Mouse (Mus musculus): ENCODE results near the gene Pla2g2f. TPM values are rescaled to one million over a fixed set of nuclear protein-coding genes. Genes with fewer than 3 reads are reported as not detected.
A peak's percentile ranks its signal among the peaks of the same experiment; 100 is the strongest.

Pla2g2f gene
- total and polyA plus RNA-seq, 3 experiments, result 0.14 to 0.26 (median 0.18) TPM

GRCm38 (mm10) chr4:138719264-138719596, 38.2 kb downstream of the Pla2g2f start:
- peaks cover 4% of the 10 kb centered on the region; the same call in 1 of the 2 replicates for H3K4me1 ChIP-seq (ENCODE audit: control insufficient read depth, insufficient read depth, low read length)
- no peaks in the 10 kb centered on the region for H3K36me3 ChIP-seq (ENCODE audit: control insufficient read depth, insufficient read depth, low read length)
- H3K4me3 ChIP-seq, result no peak overlapping the region
- H3K27me3 ChIP-seq (ENCODE audit: control insufficient read depth, insufficient read depth, low read length), result no peaks in the 10 kb centered on the region
- H3K9ac ChIP-seq (ENCODE audit: low read depth, low read length), result no peak overlapping the region
- WGBS, result 91% methylated on average over 5 of the region's 5 CpGs
- H3K79me2 ChIP-seq (replicated peaks; ENCODE audit: control insufficient read depth, insufficient read depth, low read length), result no peaks in the 10 kb centered on the region
- no peak for TF ChIP-seq POLR2A (IDR thresholded peaks at IDR 0.05; ENCODE audit: insufficient read depth, low read depth, low read length)
- TF ChIP-seq CTCF (IDR thresholded peaks at IDR 0.05), result no peak
- no peak overlapping the region for H3K27ac ChIP-seq
- no peak for DNase-seq
- intact Hi-C loops (cut with DNase I), result no loop called here

DNA sequence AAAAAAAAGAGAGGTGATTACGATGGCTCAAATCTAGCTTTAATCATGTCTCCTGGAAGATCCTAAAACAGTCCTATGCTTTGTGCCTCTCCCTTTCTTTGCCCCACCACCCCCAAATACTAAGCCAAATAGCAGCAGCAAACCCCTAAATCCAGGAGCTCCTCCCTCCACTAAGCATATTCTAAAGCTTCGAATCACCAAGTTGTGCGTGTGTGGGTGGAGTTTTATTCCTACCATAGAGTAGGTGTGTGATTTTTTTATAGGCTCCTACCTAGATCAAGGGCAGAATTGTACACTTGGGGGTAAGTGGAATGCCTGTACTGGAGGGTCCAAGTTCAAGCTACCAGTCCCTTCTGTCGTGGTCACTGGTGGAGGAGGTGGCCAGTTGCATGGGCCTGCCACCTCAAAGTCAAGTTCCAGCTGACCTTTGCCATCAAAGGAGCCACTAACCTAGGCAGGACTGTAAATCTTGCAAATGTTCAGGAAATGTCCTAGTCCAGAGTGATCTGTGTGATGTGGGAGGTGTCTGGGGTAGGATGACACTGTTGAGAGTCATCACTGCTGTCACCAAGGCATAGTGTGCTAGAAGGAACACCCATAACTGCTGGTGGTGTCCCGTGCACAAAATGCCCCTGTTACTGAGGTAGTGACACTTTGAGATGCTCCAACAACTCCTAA, 38.7 kb downstream of the Pla2g2f start:
- Histone ChIP-seq H3K4me1 (ENCODE audit: control insufficient read depth, insufficient read depth, low read length) (peaks cover under 1% of the 10 kb centered on the region; the same call in 1 of the 2 replicates), H3K79me2 (replicated peaks; ENCODE audit: control insufficient read depth, insufficient read depth, low read length) (no peaks in the 10 kb centered on the region), H3K4me3 (no peak overlapping the region), H3K9ac (ENCODE audit: low read depth, low read length) (no peak overlapping the region), H3K27me3 (ENCODE audit: control insufficient read depth, insufficient read depth, low read length) (no peaks in the 10 kb centered on the region), H3K27ac (no peak overlapping the region), H3K36me3 (ENCODE audit: control insufficient read depth, insufficient read depth, low read length) (no peaks in the 10 kb centered on the region)
- no peak for TF ChIP-seq EP300 (IDR thresholded peaks at IDR 0.05; ENCODE audit: insufficient read depth, low read depth, low read length)
- TF ChIP-seq POLR2A (IDR thresholded peaks at IDR 0.05; ENCODE audit: insufficient read depth, low read depth, low read length), result no peak
- TF ChIP-seq CTCF (IDR thresholded peaks at IDR 0.05), result no peak
- DNase-seq, result no peak
- 86% methylated on average over 5 of the region's 5 CpGs for WGBS
- intact Hi-C loops (cut with DNase I), result no loop called here

- 60% methylated on average over 9 of the region's 9 CpGs for WGBS
- TF ChIP-seq CTCF (IDR thresholded peaks at IDR 0.05) (no peak), POLR2A (IDR thresholded peaks at IDR 0.05; ENCODE audit: insufficient read depth, low read depth, low read length) (no peak)
These were observed 40.7 kb downstream of the Pla2g2f start for GRCm38 (mm10) chr4:138716697-138717096.

DNA sequence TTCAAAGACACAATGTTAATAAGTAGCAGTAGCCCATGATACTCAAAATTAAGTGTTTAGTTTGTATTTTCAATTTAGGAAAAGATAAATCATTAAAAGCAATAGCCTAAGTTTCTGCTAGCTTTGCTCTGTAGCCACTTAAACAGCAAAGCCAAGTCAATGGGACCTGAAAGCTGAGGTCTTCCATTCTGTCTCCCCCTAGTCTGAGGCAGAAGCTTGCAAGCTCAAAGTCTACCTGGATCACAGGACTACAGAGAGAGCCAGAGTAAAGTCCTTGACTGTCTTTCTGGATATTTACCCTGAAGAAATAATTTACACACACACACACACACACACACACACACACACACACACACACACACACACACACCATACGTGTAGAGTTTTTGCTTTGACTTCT, 43.2 kb downstream of the Pla2g2f start:
- H3K27ac ChIP-seq, result no peak overlapping the region
- H3K79me2 ChIP-seq (replicated peaks; ENCODE audit: control insufficient read depth, insufficient read depth, low read length), result no peaks in the 10 kb centered on the region
- no peak for DNase-seq
- no peak overlapping the region for H3K9ac ChIP-seq (ENCODE audit: low read depth, low read length)
- H3K4me1 ChIP-seq (ENCODE audit: control insufficient read depth, insufficient read depth, low read length), result no peaks in the 10 kb centered on the region
- intact Hi-C loops (cut with DNase I), result no loop called here
- no peak overlapping the region for H3K4me3 ChIP-seq
- no peaks in the 10 kb centered on the region for H3K36me3 ChIP-seq (ENCODE audit: control insufficient read depth, insufficient read depth, low read length)
- WGBS, result 57% methylated on average over 1 of the region's 1 CpGs
- H3K27me3 ChIP-seq (ENCODE audit: control insufficient read depth, insufficient read depth, low read length), result no peaks in the 10 kb centered on the region
- no peak for TF ChIP-seq CTCF (IDR thresholded peaks at IDR 0.05)
- no peak for TF ChIP-seq EP300 (IDR thresholded peaks at IDR 0.05; ENCODE audit: insufficient read depth, low read depth, low read length)
- no peak for TF ChIP-seq POLR2A (IDR thresholded peaks at IDR 0.05; ENCODE audit: insufficient read depth, low read depth, low read length)

More at GRCm38 (mm10) chr4:138716697-138717096, 40.7 kb downstream of the Pla2g2f start:
- Histone ChIP-seq H3K27ac (no peak overlapping the region), H3K27me3 (ENCODE audit: control insufficient read depth, insufficient read depth, low read length) (no peaks in the 10 kb centered on the region), H3K9ac (ENCODE audit: low read depth, low read length) (no peak overlapping the region), H3K4me1 (ENCODE audit: control insufficient read depth, insufficient read depth, low read length) (no peaks in the 10 kb centered on the region), H3K36me3 (ENCODE audit: control insufficient read depth, insufficient read depth, low read length) (no peaks in the 10 kb centered on the region), H3K4me3 (no peak overlapping the region), H3K79me2 (replicated peaks; ENCODE audit: control insufficient read depth, insufficient read depth, low read length) (no peaks in the 10 kb centered on the region)
- intact Hi-C loops (cut with DNase I), result no loop called here
- no peak for DNase-seq

DNA sequence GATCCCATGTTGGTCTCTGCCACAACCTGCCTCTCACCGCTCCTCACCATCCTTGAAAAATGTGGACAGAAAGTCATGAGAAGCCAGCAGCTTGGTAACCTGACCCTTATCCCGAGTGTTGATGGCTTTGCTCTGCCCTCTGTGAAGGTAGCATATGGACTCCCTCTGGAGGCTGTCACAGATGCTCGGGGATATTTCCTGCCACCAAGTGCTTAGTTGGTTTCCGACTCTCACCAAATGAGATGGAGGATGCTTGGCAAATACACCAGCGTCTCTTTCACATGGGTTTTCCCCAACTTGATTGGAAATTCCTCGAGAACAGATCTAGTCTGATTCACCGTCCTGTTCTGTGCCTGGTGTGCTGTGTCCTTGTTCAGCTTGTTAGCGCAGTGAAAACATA, 44.8 kb downstream of the Pla2g2f start:
- H3K27me3 ChIP-seq (ENCODE audit: control insufficient read depth, insufficient read depth, low read length), result no peaks in the 10 kb centered on the region
- peak in 1 of 2 experiments; percentile 8 for DNase-seq
- intact Hi-C loops (cut with DNase I), result no loop called here
- H3K36me3 ChIP-seq (ENCODE audit: control insufficient read depth, insufficient read depth, low read length), result no peaks in the 10 kb centered on the region
- H3K4me1 ChIP-seq (ENCODE audit: control insufficient read depth, insufficient read depth, low read length), result no peaks in the 10 kb centered on the region
- no peaks in the 10 kb centered on the region for H3K79me2 ChIP-seq (replicated peaks; ENCODE audit: control insufficient read depth, insufficient read depth, low read length)
- H3K9ac ChIP-seq (ENCODE audit: low read depth, low read length), result no peak overlapping the region
- 77% methylated on average over 8 of the region's 8 CpGs for WGBS
- TF ChIP-seq POLR2A (IDR thresholded peaks at IDR 0.05; ENCODE audit: insufficient read depth, low read depth, low read length) (no peak), CTCF (IDR thresholded peaks at IDR 0.05) (no peak), EP300 (IDR thresholded peaks at IDR 0.05; ENCODE audit: insufficient read depth, low read depth, low read length) (no peak)
- H3K27ac ChIP-seq, result no peak overlapping the region
- H3K4me3 ChIP-seq, result no peak overlapping the region

DNA sequence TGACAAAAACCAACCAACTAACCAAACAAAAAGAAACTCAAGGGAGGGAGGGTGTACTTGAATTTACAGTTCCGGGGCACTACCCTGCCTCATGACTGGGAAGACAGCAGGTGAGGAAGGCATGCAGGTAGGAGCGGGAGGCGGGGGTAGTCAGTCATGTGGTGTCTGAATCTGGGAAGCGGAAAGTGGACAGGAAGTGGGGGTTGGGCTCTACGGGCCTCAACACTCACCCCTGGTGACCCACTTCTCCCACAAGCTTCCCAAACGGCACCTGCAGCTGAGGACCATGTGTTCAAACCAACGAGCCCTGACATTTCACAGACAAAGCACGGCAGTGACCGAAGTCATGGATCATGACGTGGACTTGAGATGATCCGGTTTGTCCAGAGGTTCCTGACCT, 45.3 kb downstream of the Pla2g2f start:
- Histone ChIP-seq H3K27ac (no peak overlapping the region), H3K4me3 (no peak overlapping the region), H3K79me2 (replicated peaks; ENCODE audit: control insufficient read depth, insufficient read depth, low read length) (no peaks in the 10 kb centered on the region), H3K9ac (ENCODE audit: low read depth, low read length) (no peak overlapping the region), H3K4me1 (ENCODE audit: control insufficient read depth, insufficient read depth, low read length) (no peaks in the 10 kb centered on the region), H3K27me3 (ENCODE audit: control insufficient read depth, insufficient read depth, low read length) (no peaks in the 10 kb centered on the region), H3K36me3 (ENCODE audit: control insufficient read depth, insufficient read depth, low read length) (no peaks in the 10 kb centered on the region)
- intact Hi-C loops (cut with DNase I), result no loop called here
- no peak for TF ChIP-seq EP300 (IDR thresholded peaks at IDR 0.05; ENCODE audit: insufficient read depth, low read depth, low read length)
- no peak for TF ChIP-seq POLR2A (IDR thresholded peaks at IDR 0.05; ENCODE audit: insufficient read depth, low read depth, low read length)
- no peak for TF ChIP-seq CTCF (IDR thresholded peaks at IDR 0.05)
- WGBS, result 79% methylated on average over 11 of the region's 11 CpGs
- no peak for DNase-seq
